Mouse (Mus musculus): ENCODE data around the gene Trim38.
"Not testable (repeated sequence)": the region's sequence is repeated elsewhere in the genome, so short reads cannot be mapped to it uniquely, and the experiment has no call there.

Trim38 gene

GRCm38 (mm10) chr13:23769613-23770012, at the start of gene Trim38:
Trim38 (plus strand) TSS chr13:23769913.
- DNase-seq, result not testable (repeated sequence)

- DNase-seq, result no peak
These were observed 45.5 kb upstream of the Trim38 start for GRCm38 (mm10) chr13:23724239-23724638.

DNA sequence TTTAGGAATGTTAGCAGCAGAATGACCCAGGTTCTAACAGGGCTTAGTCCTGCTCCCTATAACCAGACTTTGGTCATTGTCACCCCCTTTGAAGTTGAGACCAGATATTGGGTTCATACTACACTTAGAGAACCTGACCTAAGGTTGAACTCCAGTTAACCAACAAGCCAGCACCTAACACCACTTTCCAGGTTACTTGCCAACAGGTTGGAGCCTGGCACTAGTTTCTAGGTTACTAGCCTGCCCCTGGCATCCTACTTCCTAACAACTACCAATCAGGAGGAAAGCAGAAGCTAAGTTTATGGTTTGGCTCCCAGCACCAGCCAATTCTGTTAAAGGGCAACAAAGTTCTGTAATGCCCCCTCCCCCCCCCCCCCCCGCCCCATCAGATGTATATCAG, 44.5 kb upstream of the Trim38 start:
- DNase-seq, result no peak

DNA sequence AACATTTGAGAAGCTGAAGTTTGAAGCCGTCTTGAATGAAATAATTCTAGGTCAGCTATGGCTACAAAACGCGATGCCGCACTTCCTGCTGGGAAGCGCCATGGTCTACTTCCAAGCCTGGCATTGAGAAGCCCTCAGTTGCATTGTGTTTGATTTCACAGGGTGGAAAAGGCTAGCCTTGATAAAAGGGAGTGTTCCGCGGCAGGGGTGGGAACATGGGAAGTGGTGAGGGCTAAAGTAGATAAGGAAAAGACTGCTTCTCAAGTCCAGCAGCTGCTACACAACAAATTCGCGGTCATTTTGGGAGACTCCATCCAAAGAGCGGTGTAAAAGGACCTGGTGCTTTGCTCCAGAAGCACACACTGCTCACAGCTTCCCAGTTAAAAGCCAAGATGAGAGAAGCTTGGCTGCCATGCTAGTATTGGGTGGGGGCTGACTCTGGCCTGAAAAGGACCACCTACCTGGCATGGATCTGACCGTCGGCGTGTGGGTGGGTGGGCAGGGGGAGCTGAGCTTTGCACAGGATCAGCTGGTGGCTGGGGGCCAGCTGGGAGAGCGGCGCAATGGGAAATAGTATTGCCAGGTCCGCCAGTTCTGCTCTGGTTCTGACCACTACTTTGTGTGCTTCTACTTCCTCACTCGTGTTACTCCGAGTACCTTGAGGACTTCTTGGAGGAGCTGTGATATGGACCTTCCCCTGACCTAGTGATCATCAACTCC, 41.1 kb upstream of the Trim38 start:
- no peak for DNase-seq

DNA sequence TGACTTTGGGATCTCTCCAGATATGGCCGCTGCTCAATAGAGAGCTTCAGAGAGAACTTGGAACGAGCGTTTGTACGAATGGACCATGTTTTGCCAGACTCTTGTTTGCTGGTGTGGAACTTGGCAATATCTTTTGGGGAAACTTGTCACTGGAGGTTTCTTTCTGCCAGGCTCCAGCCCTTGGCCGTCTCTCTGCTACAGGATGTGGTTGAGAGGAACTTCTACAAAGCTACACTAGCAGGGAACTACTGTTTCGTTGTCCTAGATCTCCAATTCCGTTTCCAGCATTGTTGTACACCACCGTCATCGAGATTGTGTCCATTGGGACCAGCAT, 40.6 kb upstream of the Trim38 start:
- DNase-seq, result no peak

DNA sequence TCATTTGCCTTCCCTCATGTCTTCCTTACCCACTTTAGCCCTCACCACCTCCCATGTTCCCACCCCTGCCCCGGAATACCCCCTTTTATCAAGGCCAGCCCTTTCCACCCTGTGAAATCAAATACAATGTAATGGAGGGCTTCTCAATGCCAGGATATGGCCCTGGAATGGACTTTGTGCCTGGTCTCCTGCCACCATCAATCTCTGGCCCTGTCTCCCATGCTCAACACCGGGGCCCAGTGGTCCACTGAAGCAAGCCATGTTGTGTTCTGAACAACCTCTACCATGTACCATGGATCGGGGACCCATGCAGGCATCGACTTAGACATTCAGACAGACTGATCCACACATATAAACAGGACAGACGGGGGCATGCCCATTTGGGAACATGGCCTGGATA, 40.0 kb upstream of the Trim38 start:
- no peak for DNase-seq

- DNase-seq, result no peak
These were observed 39.2 kb upstream of the Trim38 start for GRCm38 (mm10) chr13:23730479-23730878.

DNA sequence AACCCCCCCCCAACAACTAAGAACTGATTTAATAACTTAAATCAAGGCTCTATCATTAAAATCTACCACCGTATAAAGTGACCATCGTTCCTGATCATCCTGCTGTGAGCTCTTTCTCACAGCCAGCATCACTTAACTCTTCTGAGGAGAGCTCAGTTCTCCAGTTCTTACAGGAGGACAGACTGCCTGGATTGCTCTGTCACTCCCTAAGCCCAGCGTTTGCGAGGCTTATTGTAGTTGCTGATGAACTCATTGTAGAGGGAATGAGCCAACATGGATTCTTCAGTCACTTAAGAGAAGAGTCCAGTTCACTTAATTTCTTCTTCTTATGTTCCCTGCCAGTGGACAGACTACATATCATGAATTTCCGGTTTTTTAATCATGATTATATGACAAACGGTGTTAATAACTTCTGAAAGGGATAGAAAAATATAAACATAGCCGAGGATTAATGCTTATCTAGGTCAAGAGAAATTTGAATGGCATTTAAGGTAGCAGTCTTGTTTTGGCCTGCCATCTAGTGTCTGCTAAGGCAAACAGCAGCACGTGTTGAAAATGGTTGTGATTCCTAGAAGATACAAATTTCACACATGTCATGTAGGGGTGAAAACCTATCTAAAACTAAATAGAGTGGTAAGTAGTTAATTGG, 37.4 kb upstream of the Trim38 start:
- DNase-seq, result no peak

GRCm38 (mm10) chr13:23737091-23737490, 32.6 kb upstream of the Trim38 start:
- DNase-seq, result no peak

DNA sequence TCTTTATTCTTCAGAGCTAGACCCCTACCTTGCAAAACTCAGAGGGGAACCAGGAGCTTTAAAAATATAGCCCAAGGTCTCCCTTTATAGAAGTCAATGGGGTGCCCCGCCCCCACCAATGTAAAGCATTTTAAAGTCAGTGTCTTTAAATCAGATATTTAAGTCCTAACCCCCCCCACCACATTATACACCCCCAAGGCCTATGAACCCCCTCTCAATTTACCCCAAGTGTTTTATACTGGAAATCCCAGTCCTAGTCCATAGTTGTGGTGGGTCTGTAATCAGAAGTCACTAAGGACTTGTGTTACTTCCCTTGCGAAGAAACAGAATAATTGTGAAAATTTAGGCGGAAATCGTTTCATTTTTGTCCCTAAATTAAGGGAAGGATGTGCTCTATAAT, 31.7 kb upstream of the Trim38 start:
- DNase-seq, result no peak

DNA sequence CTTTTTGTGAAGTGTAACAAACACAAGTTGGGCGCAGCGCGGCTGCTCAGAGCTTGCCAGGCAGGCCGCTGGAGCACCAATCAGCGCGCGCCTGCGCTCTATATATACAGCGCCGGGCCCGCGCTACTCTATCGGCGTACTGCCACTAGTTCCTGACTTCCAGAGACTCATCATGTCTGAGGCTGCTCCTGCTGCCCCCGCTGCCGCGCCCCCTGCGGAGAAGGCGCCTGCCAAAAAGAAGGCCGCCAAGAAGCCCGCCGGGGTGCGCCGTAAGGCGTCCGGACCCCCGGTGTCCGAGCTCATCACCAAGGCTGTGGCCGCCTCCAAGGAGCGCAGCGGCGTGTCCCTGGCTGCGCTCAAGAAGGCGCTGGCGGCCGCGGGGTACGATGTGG, 31.0 kb upstream of the Trim38 start, which contains the start of gene Hist1h1c:
Gene Hist1h1c (plus strand): TSS at position 132 of the 392 bp plus-strand sequence.
- DNase-seq, result peak; percentile 90

DNA sequence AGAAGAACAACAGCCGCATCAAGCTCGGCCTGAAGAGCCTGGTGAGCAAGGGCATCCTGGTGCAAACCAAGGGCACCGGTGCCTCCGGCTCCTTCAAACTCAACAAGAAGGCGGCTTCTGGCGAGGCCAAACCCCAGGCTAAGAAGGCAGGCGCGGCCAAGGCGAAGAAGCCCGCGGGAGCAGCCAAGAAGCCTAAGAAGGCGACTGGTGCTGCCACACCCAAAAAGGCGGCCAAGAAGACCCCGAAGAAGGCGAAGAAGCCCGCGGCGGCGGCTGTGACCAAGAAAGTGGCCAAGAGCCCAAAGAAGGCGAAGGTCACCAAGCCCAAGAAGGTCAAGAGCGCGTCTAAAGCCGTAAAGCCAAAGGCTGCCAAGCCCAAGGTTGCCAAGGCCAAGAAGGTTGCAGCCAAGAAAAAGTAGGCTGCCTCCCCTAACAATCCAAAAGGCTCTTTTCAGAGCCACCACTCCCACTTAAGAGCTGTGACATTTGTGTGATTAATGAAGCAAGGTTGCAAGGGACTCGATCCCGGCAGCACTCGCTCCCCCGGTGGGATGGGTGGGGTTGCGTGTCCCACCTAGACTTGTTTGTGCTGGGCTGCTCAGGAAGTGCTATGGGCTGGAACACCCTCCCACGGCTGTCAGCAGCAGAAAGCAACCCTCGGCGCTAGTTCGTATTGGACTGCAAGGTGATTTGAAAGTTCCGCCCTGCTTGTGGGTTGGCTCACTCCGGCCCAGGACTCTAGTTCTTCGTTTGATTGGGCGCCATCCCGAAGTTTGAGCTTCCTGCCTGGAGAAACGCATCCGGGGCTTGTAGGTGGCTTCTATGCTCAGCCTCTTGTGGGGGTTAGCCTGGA, 30.4 kb upstream of the Trim38 start:
- DNase-seq, result peak; percentile 98

- DNase-seq, result no peak
These were observed 29.8 kb upstream of the Trim38 start for GRCm38 (mm10) chr13:23739922-23740252.

GRCm38 (mm10) chr13:23740256-23740840, 29.4 kb upstream of the Trim38 start:
- DNase-seq, result no peak

DNA sequence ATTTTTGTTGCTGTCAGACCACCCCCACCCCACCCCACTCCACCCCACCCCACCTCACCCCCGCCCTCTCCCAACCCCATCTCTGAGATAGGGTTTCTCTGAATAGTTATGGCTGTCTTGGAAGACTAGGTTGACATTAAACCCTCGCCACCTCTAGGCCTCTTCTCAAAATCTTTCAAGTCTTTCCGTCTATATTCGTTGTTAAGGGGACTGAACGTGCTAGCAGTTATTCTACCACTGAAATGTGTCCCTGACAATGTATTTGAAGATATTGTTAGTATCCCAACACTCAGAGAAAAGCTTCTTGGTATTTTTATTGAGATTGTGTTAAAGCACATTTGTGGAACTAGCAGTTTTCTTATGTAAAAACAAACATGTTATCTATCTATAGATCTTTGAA, 28.8 kb upstream of the Trim38 start:
- no peak for DNase-seq

DNA sequence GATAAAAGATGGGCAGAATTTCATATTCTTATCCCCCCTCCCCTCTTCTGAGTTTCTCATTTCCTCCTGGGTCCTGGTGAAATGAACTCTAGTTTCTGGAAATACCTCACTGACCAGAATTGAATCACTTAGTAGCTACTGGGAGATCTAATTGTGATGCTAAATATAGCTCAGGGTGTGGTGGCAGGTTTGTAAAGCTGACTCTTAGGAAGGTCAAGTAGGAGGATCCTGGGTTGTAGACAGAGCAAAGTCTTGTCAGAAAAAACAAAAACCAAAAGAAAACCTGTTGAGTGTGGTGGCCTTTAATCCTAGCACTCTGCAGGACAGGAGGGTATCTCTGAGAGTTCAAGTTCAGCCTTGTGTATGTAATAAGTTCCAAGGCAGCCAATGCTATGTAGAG, 27.7 kb upstream of the Trim38 start:
- DNase-seq, result no peak

DNA sequence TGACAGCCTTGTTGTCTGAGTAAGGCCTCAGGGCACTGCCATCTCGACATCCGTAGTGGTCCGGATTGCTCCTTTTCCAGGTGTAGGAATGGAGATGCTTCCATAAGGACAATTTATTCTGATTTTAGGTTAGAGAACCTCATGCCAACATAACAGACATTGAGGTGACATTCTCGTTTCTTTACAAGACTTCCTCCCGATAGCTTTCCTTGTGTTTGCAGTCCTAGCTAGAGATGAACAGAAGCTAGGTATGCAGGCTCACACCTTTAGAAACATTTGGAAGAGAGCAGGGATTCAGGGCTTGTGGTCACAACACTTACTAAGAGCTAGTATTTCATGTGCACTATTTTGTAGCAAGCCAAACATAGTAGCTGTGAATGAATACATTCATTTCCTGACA, 26.5 kb upstream of the Trim38 start:
- DNase-seq, result no peak

DNA sequence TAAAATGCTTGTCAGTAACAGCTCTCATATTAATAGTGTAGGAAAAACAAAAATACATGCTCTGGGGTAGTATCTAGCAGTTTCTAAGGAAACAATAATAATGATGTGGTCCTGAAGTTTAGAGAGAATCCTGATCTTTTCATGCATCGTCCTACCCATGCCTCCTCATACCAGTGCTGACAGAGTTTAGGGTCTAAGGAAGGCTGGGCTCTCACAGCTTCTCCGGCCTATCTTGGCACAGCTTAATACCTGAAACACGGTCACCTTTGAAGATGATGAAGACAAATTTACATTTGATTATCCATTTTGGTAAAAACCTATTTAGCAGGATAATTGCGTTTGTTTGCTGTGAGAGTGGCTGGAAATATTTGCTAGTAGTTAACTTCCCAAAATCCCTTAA, 25.8 kb upstream of the Trim38 start:
- DNase-seq, result no peak

DNA sequence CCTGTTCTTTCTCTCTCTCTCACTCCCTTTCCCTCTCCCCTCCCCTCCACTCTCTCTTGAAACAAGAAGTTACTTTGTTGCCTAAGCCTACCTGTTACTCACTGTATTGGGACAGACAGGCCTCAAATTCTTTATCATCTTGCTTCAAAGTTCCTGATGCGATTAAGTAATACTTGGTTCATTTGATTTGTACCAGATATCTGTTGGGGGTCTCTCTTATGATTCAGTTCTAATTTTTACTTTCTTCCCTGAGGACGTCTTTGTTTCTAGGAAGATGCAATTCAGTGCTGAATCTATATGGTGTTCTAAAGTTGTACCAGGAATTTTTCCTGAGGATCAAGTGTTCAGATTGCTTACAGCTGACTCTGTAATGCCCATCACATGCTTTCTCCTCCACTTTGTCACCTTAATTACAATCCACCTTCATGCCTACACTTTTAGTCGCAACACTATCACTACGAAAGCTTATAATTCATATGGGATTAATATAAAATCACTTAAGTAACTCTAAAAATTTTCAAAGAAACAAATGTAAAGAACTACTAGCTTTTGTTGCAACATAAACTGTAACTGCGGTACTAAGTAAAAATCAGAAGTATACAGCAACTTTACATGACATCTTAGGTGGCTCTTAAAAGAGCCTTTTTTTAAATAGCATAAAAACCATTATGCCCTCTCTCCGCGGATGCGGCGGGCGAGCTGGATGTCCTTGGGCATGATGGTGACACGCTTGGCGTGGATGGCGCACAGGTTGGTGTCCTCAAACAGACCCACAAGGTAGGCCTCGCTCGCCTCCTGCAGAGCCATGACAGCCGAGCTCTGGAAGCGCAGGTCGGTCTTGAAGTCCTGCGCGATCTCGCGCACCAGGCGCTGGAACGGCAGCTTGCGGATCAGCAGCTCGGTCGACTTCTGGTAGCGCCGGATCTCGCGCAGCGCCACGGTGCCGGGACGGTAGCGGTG, 25.0 kb upstream of the Trim38 start:
- DNase-seq, result no peak

- peak; percentile 84 for DNase-seq
These were observed 24.1 kb upstream of the Trim38 start, which contains the start of gene Hist1h3c for GRCm38 (mm10) chr13:23745381-23746161. Hist1h3c (minus strand) TSS chr13:23745602.
